Mouse (Mus musculus): Measurements from ENCODE around the gene C1qtnf12.

DNA sequence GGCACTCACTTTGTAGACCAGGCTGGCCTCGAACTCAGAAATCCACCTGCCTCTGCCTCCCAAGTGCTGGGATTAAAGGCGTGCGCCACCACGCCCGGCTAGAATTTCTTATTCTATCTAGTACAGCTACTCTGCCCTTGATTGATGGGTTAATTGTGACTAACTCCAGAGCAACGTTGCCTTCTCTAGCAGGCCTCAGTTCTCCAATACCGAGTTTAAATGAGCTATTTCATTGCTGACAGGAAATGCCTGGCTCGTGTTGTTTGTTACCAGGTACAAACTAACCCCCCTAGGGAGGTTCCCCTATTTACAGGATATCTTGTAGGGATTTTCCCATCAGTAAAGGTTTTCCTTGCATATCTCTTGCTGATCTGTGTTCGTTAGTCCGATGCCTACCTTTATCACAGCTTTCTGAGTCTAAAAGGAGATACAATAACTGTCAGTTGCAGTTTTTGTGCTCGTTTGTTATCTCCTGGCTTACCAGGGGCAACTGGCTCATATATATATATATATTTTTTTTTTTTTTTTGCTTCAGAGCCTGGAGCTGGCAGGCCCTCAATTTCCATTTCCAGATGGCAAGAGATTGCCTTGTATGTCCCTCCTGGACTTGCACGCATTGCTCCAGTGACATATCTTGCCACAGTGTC, 19.4 kb downstream of the C1qtnf12 start:
- TF ChIP-seq POLR2A (IDR thresholded peaks at IDR 0.05; ENCODE audit: extremely low read depth, insufficient read depth, low read length) = no peak
- TF ChIP-seq CTCF (IDR thresholded peaks at IDR 0.05; ENCODE audit: extremely low read depth, insufficient read depth, low read length) = no peak

Measured in cortical plate, adult 2 months (tissue).